Mouse (Mus musculus): ENCODE results near the gene Arhgef9. TPM values are rescaled to one million over a fixed set of nuclear protein-coding genes. Genes with fewer than 3 reads are reported as not detected.

Gene Arhgef9
- total RNA-seq, 2 experiments from 2014 or later, result 299 to 320 TPM

GRCm38 (mm10) chrX:95025779-95026360, 170.8 kb downstream of the Arhgef9 start:
- DNase-seq (ENCODE audit: low spot score in 2 of 2), result peak; percentile 23 to 27
- intact Hi-C loops (cut with DNase I), result loop anchor here (5.0 kb wide), 2 partner anchors 141 to 166 kb away; no protein-coding TSS in a partner anchor

- DNase-seq (ENCODE audit: low spot score in 2 of 2), result peak in 1 of 2 experiments; percentile 39
- intact Hi-C loops (cut with DNase I), result loop anchor here (1.0 kb wide), 1 partner anchor 147 kb away; no protein-coding TSS in a partner anchor
Measured at GRCm38 (mm10) chrX:95012033-95012432, 184.6 kb downstream of the Arhgef9 start.

Other genes starting within 250 kb of the Arhgef9 start
- gene Spin4, start 170.2 kb downstream of the Arhgef9 start, total RNA-seq (2021), result under 1 TPM; 0.48 to 0.57 TPM
- 1 to 10 TPM; 5.3 to 6.1 TPM for gene Amer1, start 248.0 kb upstream of the Arhgef9 start, total RNA-seq (2021)